9 mouse cellular contexts compared by ENCODE assay signal in the genomic region with DNA sequence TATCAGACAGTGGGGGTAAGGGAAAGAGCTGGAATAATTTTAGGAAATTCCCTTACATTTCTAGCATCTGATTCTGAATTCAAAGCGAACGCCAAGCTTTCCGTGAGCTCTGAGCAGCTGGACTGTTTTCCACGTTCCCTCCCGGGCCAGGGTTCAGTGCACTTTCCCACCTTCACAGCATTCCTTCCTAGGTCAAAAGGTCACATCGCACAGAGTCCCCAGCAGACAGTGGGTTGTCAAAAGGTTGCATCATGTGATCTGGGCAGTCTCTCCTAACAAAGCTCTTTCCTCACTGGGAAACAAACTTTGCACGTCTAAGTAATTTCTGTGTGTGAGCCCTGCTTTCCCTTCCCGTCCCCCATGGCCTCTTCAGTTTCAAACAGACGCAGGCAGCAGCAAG. TPM values are rescaled to one million over a fixed set of nuclear protein-coding genes. Genes with fewer than 3 reads are reported as not detected.
DNase-seq lines count a peak whose midpoint lies in the region; ATAC-seq and TF ChIP-seq lines count a peak whose summit lies in the region.
"Had no signal": no experiment of that assay in that cellular context is flagged by ENCODE, and none has a peak within 500 bp of the region (broad histone marks: within the 10 kb centered on the region; RNA-seq: fewer than 3 reads in every experiment).

No protein-coding gene starts in this region.

- ATAC-seq in heart, embryonic 15.5 days (replicated peaks; ENCODE audit: insufficient number of reproducible peaks, insufficient read depth, low FRiP score, low read depth) = no peak; the same call in 1 of the 2 replicates
- ATAC-seq in intestine, embryonic 16.5 days = peak; percentile 81
- ATAC-seq in liver, embryonic 15.5 days (ENCODE audit: insufficient read depth) = peak; percentile 74
- peak; percentile 56; the same call in 1 of the 2 replicates for ATAC-seq in stomach, postnatal 0 days (ENCODE audit: low FRiP score, low TSS enrichment)

- no peak for TF ChIP-seq EP300 in stomach, postnatal 0 days (optimal IDR thresholded peaks at IDR 0.05)

- H3K4me1 ChIP-seq in heart, embryonic 15.5 days (replicated peaks) = peaks cover 33% of the 10 kb centered on the region
- H3K4me1 ChIP-seq in intestine, embryonic 16.5 days (ENCODE audit: control insufficient read depth, insufficient read depth, low read length) = peaks cover 16% of the 10 kb centered on the region
- H3K4me1 ChIP-seq in liver, embryonic 15.5 days (replicated peaks) = no peaks in the 10 kb centered on the region
- H3K4me1 ChIP-seq in stomach, postnatal 0 days (replicated peaks; ENCODE audit: control insufficient read depth, insufficient read depth) = peaks cover 4% of the 10 kb centered on the region; the same call in 1 of the 2 replicates

- TF ChIP-seq CTCF in stomach, postnatal 0 days (IDR thresholded peaks at IDR 0.05; ENCODE audit: low read depth) = no peak

- 9% methylated on average over 9 of the region's 9 CpGs for WGBS in heart, embryonic 15.5 days
- WGBS in intestine, embryonic 16.5 days = 13% methylated on average over 9 of the region's 9 CpGs
- 34% methylated on average over 9 of the region's 9 CpGs for whole genome bisulfite sequencing in liver, embryonic 15.5 days (ENCODE audit: insufficient replicate concordance)
- 27% methylated on average over 9 of the region's 9 CpGs for WGBS in stomach, postnatal 0 days

- no peak for DNase-seq in heart, adult 11 months
- DNase-seq in stomach, postnatal 0 days (ENCODE audit: low spot score) = no peak
- no peak for DNase-seq in spleen, postnatal 10 days (ENCODE audit: low spot score in 2 of 2)
- no peak for DNase-seq in urinary bladder, postnatal 14 days (ENCODE audit: low spot score)
- DNase-seq in thymus, adult 18-20 months = no peak

- no peak overlapping the region for H3K9ac ChIP-seq in heart, embryonic 15.5 days
- H3K9ac ChIP-seq in intestine, embryonic 16.5 days (ENCODE audit: low read depth, low read length) = peak overlapping the region; percentile 24; the same call in 1 of the 2 replicates
- H3K9ac ChIP-seq in liver, embryonic 15.5 days = no peak overlapping the region
- H3K9ac ChIP-seq in stomach, postnatal 0 days (ENCODE audit: low read length) = no peak overlapping the region

- peaks cover 3% of the 10 kb centered on the region for H3K36me3 ChIP-seq in heart, embryonic 15.5 days
- H3K36me3 ChIP-seq in intestine, embryonic 16.5 days (ENCODE audit: control insufficient read depth, insufficient read depth, low read length) = no peaks in the 10 kb centered on the region
- H3K36me3 ChIP-seq in liver, embryonic 15.5 days (replicated peaks) = no peaks in the 10 kb centered on the region
- H3K36me3 ChIP-seq in stomach, postnatal 0 days (ENCODE audit: control insufficient read depth, insufficient read depth, low read length) = 0 out of 2 replicates have a peak, but pooled peaks cover 3% of the 10 kb centered on the region

- no peak overlapping the region for H3K4me3 ChIP-seq in heart, embryonic 15.5 days
- no peak overlapping the region for H3K4me3 ChIP-seq in intestine, embryonic 16.5 days (ENCODE audit: low read length)
- H3K4me3 ChIP-seq in liver, embryonic 15.5 days (replicated peaks) = no peak overlapping the region
- H3K4me3 ChIP-seq in stomach, postnatal 0 days (ENCODE audit: low read depth, low read length) = no peak overlapping the region

- peak overlapping the region; percentile 3; the same call in 1 of the 2 replicates for H3K4me2 ChIP-seq in heart, embryonic 15.5 days
- H3K4me2 ChIP-seq in intestine, embryonic 16.5 days (ENCODE audit: low read depth, low read length) = 0 out of 2 replicates have a peak overlapping the region, but pooled peaks have one; percentile 7
- H3K4me2 ChIP-seq in liver, embryonic 15.5 days = peak overlapping the region; percentile 31
- no peak overlapping the region for H3K4me2 ChIP-seq in stomach, postnatal 0 days (replicated peaks; ENCODE audit: low read depth)

- H3K27ac ChIP-seq in heart, embryonic 15.5 days = peak overlapping the region; percentile 43
- H3K27ac ChIP-seq in intestine, embryonic 16.5 days (ENCODE audit: low read length) = peak overlapping the region; percentile 28; the same call in 1 of the 2 replicates
- peak overlapping the region; percentile 48; the same call in 1 of the 2 replicates for H3K27ac ChIP-seq in liver, embryonic 15.5 days (replicated peaks)
- peak overlapping the region; percentile 20 for H3K27ac ChIP-seq in stomach, postnatal 0 days (replicated peaks)

- H3K9me3 ChIP-seq in heart, embryonic 15.5 days (replicated peaks) = no peaks in the 10 kb centered on the region
- H3K9me3 ChIP-seq in intestine, embryonic 16.5 days (ENCODE audit: control insufficient read depth, low read length) = no peaks in the 10 kb centered on the region
- no peaks in the 10 kb centered on the region for H3K9me3 ChIP-seq in liver, embryonic 15.5 days (replicated peaks)
- no peaks in the 10 kb centered on the region for H3K9me3 ChIP-seq in stomach, postnatal 0 days (ENCODE audit: control insufficient read depth, low read length)

- no peaks in the 10 kb centered on the region for H3K27me3 ChIP-seq in heart, embryonic 15.5 days
- H3K27me3 ChIP-seq in intestine, embryonic 16.5 days (replicated peaks; ENCODE audit: control insufficient read depth, insufficient read depth, low read length) = no peaks in the 10 kb centered on the region
- no peaks in the 10 kb centered on the region for H3K27me3 ChIP-seq in liver, embryonic 15.5 days
- H3K27me3 ChIP-seq in stomach, postnatal 0 days (ENCODE audit: control insufficient read depth, insufficient read depth, low read length) = no peaks in the 10 kb centered on the region
- H3K27me3 ChIP-seq: CH12.LX had no signal

RNA-seq across cellular contexts. Expression of a gene that starts 44.6 kb away (rescaled TPM):
- 24.0 and 25.7 TPM in 2 replicates for polyA plus RNA-seq in heart, embryonic 15.5 days (2015; fragmentation: Nextera tagmentation; extraction: Ambion mirVana)
- 25.7 and 26.8 TPM in 2 replicates for polyA plus RNA-seq in intestine, embryonic 16.5 days (2015; fragmentation: Nextera tagmentation; extraction: Ambion mirVana)
- 1.4 and 2.3 TPM in 2 replicates for polyA plus RNA-seq in liver, embryonic 15.5 days (2015; fragmentation: Nextera tagmentation; extraction: Ambion mirVana)
- polyA plus RNA-seq in stomach, postnatal 0 days (2015; fragmentation: Nextera tagmentation; extraction: Ambion mirVana) = 17.7 and 20.2 TPM in 2 replicates
